Mouse (Mus musculus) limb, embryonic 14.5 days (tissue): ENCODE measurements around the gene Fyn. TPM values are rescaled to one million over a fixed set of nuclear protein-coding genes. Genes with fewer than 3 reads are reported as not detected.

Source experiments
- ATAC-seq: fragments of 200-750 bp; cut with Nextera tagmentation; 2 replicates; pipeline ENCODE4 v1.8.0; 2017; ENCODE audit warnings: low read depth, moderate number of reproducible peaks, moderate TSS enrichment; ENCODE audit not compliant: low FRiP score
- DNase-seq: peaks from one replicate; pipeline ENCODE4 v3.0.0-alpha.2; 2015; ENCODE audit warnings: low spot score
- H3K27ac ChIP-seq: fragments of 300-500 bp; sonication (generic); replicated peaks from 2 replicates; pipeline ENCODE4 v1.5.1; 2014; ENCODE audit warnings: low read depth, mild to moderate bottlenecking, low read length, moderate library complexity, mixed read lengths
- H3K27me3 ChIP-seq: fragments of 300-500 bp; sonication (generic); 2 replicates; pipeline ENCODE4 v1.6.1; 2014; ENCODE audit warnings: low read length, mixed read lengths; ENCODE audit not compliant: control insufficient read depth, insufficient read depth
- H3K36me3 ChIP-seq: fragments of 300-500 bp; sonication (generic); 2 replicates; pipeline ENCODE4 v1.6.1; 2014; ENCODE audit warnings: mild to moderate bottlenecking, low read length, moderate library complexity, mixed read lengths; ENCODE audit not compliant: control insufficient read depth, insufficient read depth
- H3K4me1 ChIP-seq: fragments of 300-500 bp; sonication (generic); 2 replicates; pipeline ENCODE4 v1.6.1; 2014; ENCODE audit warnings: antibody characterized with exemption, low read length, mixed read lengths; ENCODE audit not compliant: control insufficient read depth, insufficient read depth
- H3K4me2 ChIP-seq: fragments of 300-500 bp; sonication (generic); replicated peaks from 2 replicates; pipeline ENCODE4 v1.6.1; 2014; ENCODE audit warnings: low read depth, mild to moderate bottlenecking, low read length, moderate library complexity; ENCODE audit not compliant: severe bottlenecking
- H3K4me3 ChIP-seq: fragments of 300-500 bp; sonication (generic); replicated peaks from 2 replicates; pipeline ENCODE4 v1.5.1; 2014; ENCODE audit warnings: low read length
- H3K9ac ChIP-seq: fragments of 300-500 bp; sonication (generic); 2 replicates; pipeline ENCODE4 v1.6.1; 2014; ENCODE audit warnings: mild to moderate bottlenecking, low read depth, low read length, moderate library complexity; ENCODE audit not compliant: severe bottlenecking
- H3K9me3 ChIP-seq: fragments of 300-500 bp; sonication (generic); 2 replicates; pipeline ENCODE4 v1.6.1; 2016; ENCODE audit warnings: low read length; ENCODE audit not compliant: control insufficient read depth
- POLR2A ChIP-seq: fragments of 200-500 bp; IDR thresholded peaks from 2 replicates; pipeline ENCODE4 v1.8.0; 2012; ENCODE audit warnings: inconsistent platforms, mild to moderate bottlenecking, moderate library complexity, borderline replicate concordance; ENCODE audit not compliant: insufficient read depth, insufficient read length; ENCODE audit errors: extremely low read depth
- WGBS: fragments of 180-500 bp; shearing (Covaris S2); extraction: QIAGEN DNeasy Blood & Tissue Kit; methylation state at CpG from one replicate; pipeline ENCODE4 v1.1.7; 2014; 5-methylcytosine and 5-hydroxymethylcytosine counted together
- polyA plus RNA-seq, 2 experiments: library from polyadenylated mRNA; depleted of rRNA in 1 of 2; stranded (reverse) in 1 of 2; unstranded in 1 of 2; fragments of >200 nt; fragmentation: Nextera tagmentation in 1 of 2; extraction: Ambion mirVana in 1 of 2; gene quantifications; 2 replicates each; pipeline versions ENCODE4 v1.2.1 to v1.2.3; 2012 to 2014

The Fyn gene
- polyA plus RNA-seq, 2 experiments = 51.5 to 58.4 TPM

GRCm38 (mm10) chr10:39387024-39387423, 18.4 kb downstream of the Fyn start:
- Histone ChIP-seq H3K4me1 (0 out of 2 replicates have a peak, but pooled peaks cover 3% of the 10 kb centered on the region), H3K27me3 (no peaks in the 10 kb centered on the region), H3K27ac (no peak overlapping the region), H3K4me2 (no peak overlapping the region), H3K9ac (no peak overlapping the region), H3K36me3 (peaks cover 5% of the 10 kb centered on the region), H3K4me3 (no peak overlapping the region), H3K9me3 (0 out of 2 replicates have a peak, but pooled peaks cover 8% of the 10 kb centered on the region)
- WGBS = 59% methylated on average over 5 of the region's 5 CpGs
- DNase-seq (no peak), ATAC-seq (no peak)
- no peak for TF ChIP-seq POLR2A

DNA sequence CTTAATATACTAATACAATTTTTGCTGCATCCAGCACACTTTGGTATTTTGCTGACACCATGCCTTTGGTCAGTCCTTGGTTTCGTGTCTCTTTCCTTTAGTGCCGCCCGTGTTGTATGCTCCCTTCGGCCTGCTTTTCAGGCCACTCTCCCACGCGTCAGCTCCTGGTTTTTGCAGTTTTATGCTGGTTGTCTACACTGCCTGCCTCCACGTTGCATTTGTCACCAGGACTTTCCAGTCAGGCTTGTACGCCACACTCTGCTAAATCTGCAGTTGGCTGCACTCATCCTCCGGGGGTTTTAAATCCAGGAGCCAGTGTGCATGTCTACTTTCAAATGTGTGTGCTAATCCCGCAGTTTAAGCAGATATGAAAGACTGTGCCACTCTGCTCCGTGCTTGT, 18.9 kb downstream of the Fyn start:
- ATAC-seq (no peak), DNase-seq (no peak)
- Histone ChIP-seq H3K27ac (no peak overlapping the region), H3K4me2 (no peak overlapping the region), H3K36me3 (peaks cover 5% of the 10 kb centered on the region), H3K27me3 (no peaks in the 10 kb centered on the region), H3K9ac (no peak overlapping the region), H3K4me1 (0 out of 2 replicates have a peak, but pooled peaks cover 3% of the 10 kb centered on the region), H3K4me3 (no peak overlapping the region), H3K9me3 (0 out of 2 replicates have a peak, but pooled peaks cover 8% of the 10 kb centered on the region)
- no peak for TF ChIP-seq POLR2A
- WGBS = 75% methylated on average over 11 of the region's 11 CpGs

GRCm38 (mm10) chr10:39388144-39388543, 19.5 kb downstream of the Fyn start:
- 87% methylated on average over 3 of the region's 3 CpGs for WGBS

GRCm38 (mm10) chr10:39389451-39389891, 20.8 kb downstream of the Fyn start:
- DNase-seq (no peak), ATAC-seq (no peak)
- 0 out of 2 replicates have a peak, but pooled peaks cover 3% of the 10 kb centered on the region for H3K4me1 ChIP-seq
- no peak for TF ChIP-seq POLR2A
- H3K4me2 ChIP-seq = no peak overlapping the region
- H3K27me3 ChIP-seq = no peaks in the 10 kb centered on the region
- 88% methylated on average over 11 of the region's 11 CpGs for WGBS
- no peak overlapping the region for H3K27ac ChIP-seq
- peaks cover 5% of the 10 kb centered on the region for H3K36me3 ChIP-seq
- 0 out of 2 replicates have a peak, but pooled peaks cover 8% of the 10 kb centered on the region for H3K9me3 ChIP-seq
- no peak overlapping the region for H3K9ac ChIP-seq
- no peak overlapping the region for H3K4me3 ChIP-seq

More at GRCm38 (mm10) chr10:39388144-39388543, 19.5 kb downstream of the Fyn start:
- Histone ChIP-seq H3K9me3 (0 out of 2 replicates have a peak, but pooled peaks cover 8% of the 10 kb centered on the region), H3K4me3 (no peak overlapping the region), H3K4me1 (0 out of 2 replicates have a peak, but pooled peaks cover 3% of the 10 kb centered on the region), H3K36me3 (peaks cover 5% of the 10 kb centered on the region), H3K4me2 (no peak overlapping the region), H3K27me3 (no peaks in the 10 kb centered on the region), H3K9ac (no peak overlapping the region), H3K27ac (no peak overlapping the region)
- ATAC-seq (no peak), DNase-seq (no peak)
- TF ChIP-seq POLR2A = no peak

DNA sequence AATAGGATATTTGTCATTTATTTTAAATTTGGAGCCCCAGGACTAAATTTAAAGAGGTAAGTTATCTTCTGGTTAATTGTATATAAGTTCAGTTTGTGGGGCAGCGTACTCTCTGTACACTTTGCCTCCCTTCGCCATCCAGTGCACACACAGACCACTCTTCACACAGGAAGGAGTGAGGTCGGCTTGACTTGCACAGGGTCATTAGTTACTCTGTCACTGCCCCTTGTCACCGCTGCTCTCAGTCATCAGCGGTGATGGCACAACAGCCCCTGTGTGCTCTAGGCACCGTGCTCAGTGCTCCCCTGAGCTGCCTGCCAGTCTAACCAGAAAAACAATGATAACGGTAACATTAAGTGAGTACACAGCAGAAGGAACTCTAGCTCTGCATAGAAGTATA, 21.9 kb downstream of the Fyn start:
- 0 out of 2 replicates have a peak, but pooled peaks cover 3% of the 10 kb centered on the region for H3K4me1 ChIP-seq
- H3K27ac ChIP-seq = no peak overlapping the region
- TF ChIP-seq POLR2A = no peak
- no peaks in the 10 kb centered on the region for H3K27me3 ChIP-seq
- H3K9ac ChIP-seq = no peak overlapping the region
- no peak overlapping the region for H3K4me3 ChIP-seq
- DNase-seq = no peak
- no peak for ATAC-seq
- 91% methylated on average over 7 of the region's 7 CpGs for WGBS
- no peak overlapping the region for H3K4me2 ChIP-seq
- H3K9me3 ChIP-seq = 0 out of 2 replicates have a peak, but pooled peaks cover 8% of the 10 kb centered on the region
- H3K36me3 ChIP-seq = peaks cover 8% of the 10 kb centered on the region
